Mouse (Mus musculus) small intestine, adult 2 months (tissue): ENCODE data around the gene 3100002H09Rik.

Experiments used
- CTCF ChIP-seq: fragments of 200-500 bp; IDR thresholded peaks from 2 replicates; pipeline ENCODE4 v1.5.1; 2012; ENCODE audit warnings: low read depth, mild to moderate bottlenecking, control low read depth, inconsistent platforms, low read length, moderate library complexity, mixed read lengths; ENCODE audit not compliant: insufficient replicate concordance, insufficient read length; ENCODE audit errors: extremely low read depth
- POLR2A ChIP-seq: fragments of 200-500 bp; IDR thresholded peaks from 2 replicates; pipeline ENCODE4 v1.6.1; 2012; ENCODE audit warnings: low read depth, mild to moderate bottlenecking, control low read depth, inconsistent platforms, low read length, moderate library complexity

GRCm38 (mm10) chr4:124569661-124570060 is 40.9 kb downstream of the 3100002H09Rik start:
- TF ChIP-seq CTCF (no peak), POLR2A (no peak)
